Mouse (Mus musculus) embryonic facial prominence, embryonic 12.5 days (tissue): ENCODE results near the gene Ptprj. TPM values are rescaled to one million over a fixed set of nuclear protein-coding genes. Genes with fewer than 3 reads are reported as not detected.

Source experiments
- ATAC-seq: fragments of 200-750 bp; cut with Nextera tagmentation; 2 replicates; pipeline ENCODE4 v1.8.0; 2017; ENCODE audit not compliant: insufficient number of reproducible peaks, insufficient read depth, low FRiP score, low TSS enrichment
- H3K27ac ChIP-seq: fragments of 300-500 bp; sonication (generic); 2 replicates; pipeline ENCODE4 v1.5.1; 2016; ENCODE audit warnings: mild to moderate bottlenecking
- H3K27me3 ChIP-seq: fragments of 300-500 bp; sonication (generic); 2 replicates; pipeline ENCODE4 v1.6.1; 2016; ENCODE audit warnings: mild to moderate bottlenecking, moderate library complexity
- H3K36me3 ChIP-seq: fragments of 300-500 bp; sonication (generic); 2 replicates; pipeline ENCODE4 v1.6.1; 2016; ENCODE audit warnings: mild to moderate bottlenecking
- H3K4me1 ChIP-seq: fragments of 300-500 bp; sonication (generic); 2 replicates; pipeline ENCODE4 v1.6.1; 2016
- H3K4me2 ChIP-seq: fragments of 300-500 bp; sonication (generic); replicated peaks from 2 replicates; pipeline ENCODE4 v1.6.1; 2016; ENCODE audit warnings: mild to moderate bottlenecking, moderate library complexity
- H3K4me3 ChIP-seq: fragments of 300-500 bp; sonication (generic); 2 replicates; pipeline ENCODE4 v1.5.1; 2016; ENCODE audit warnings: mild to moderate bottlenecking
- H3K9ac ChIP-seq: fragments of 300-500 bp; sonication (generic); 2 replicates; pipeline ENCODE4 v1.6.1; 2016; ENCODE audit warnings: mild to moderate bottlenecking, moderate library complexity
- H3K9me3 ChIP-seq: fragments of 300-500 bp; sonication (generic); 2 replicates; pipeline ENCODE4 v1.6.1; 2016; ENCODE audit warnings: mild to moderate bottlenecking, moderate library complexity
- WGBS: fragments of 180-500 bp; shearing (Covaris S2); methylation state at CpG from one replicate; pipeline ENCODE4 v1.1.7; 2016; 5-methylcytosine and 5-hydroxymethylcytosine counted together
- polyA plus RNA-seq: library from polyadenylated mRNA; unstranded; fragments of >200 nt; fragmentation: Nextera tagmentation; extraction: Ambion mirVana; gene quantifications from 2 replicates; pipeline ENCODE4 v1.2.1, GENCODE M21; 2016

Gene Ptprj
- polyA plus RNA-seq, 1 experiment from 2014 or later, result 3.7 TPM

- Histone ChIP-seq H3K27me3 (no peaks in the 10 kb centered on the region), H3K4me1 (no peaks in the 10 kb centered on the region), H3K9me3 (no peaks in the 10 kb centered on the region), H3K27ac (no peak overlapping the region), H3K4me2 (no peak overlapping the region), H3K36me3 (no peaks in the 10 kb centered on the region), H3K9ac (no peak overlapping the region), H3K4me3 (no peak overlapping the region)
- ATAC-seq, result no peak
- WGBS, result 36% methylated on average over 9 of the region's 9 CpGs
These were observed 43.9 kb downstream of the Ptprj start for GRCm38 (mm10) chr2:90536555-90536954.

GRCm38 (mm10) chr2:90534751-90535150, 45.7 kb downstream of the Ptprj start:
- Histone ChIP-seq H3K4me3 (no peak overlapping the region), H3K27me3 (no peaks in the 10 kb centered on the region), H3K9ac (no peak overlapping the region), H3K4me2 (no peak overlapping the region), H3K9me3 (no peaks in the 10 kb centered on the region), H3K4me1 (no peaks in the 10 kb centered on the region), H3K27ac (no peak overlapping the region), H3K36me3 (no peaks in the 10 kb centered on the region)
- 82% methylated on average over 6 of the region's 6 CpGs for WGBS
- ATAC-seq, result no peak

- 93% methylated on average over 7 of the region's 7 CpGs for WGBS
- H3K4me3 ChIP-seq, result no peak overlapping the region
- ATAC-seq, result no peak
These were observed 46.5 kb downstream of the Ptprj start for GRCm38 (mm10) chr2:90533944-90534343.

GRCm38 (mm10) chr2:90532095-90532494, 48.4 kb downstream of the Ptprj start:
- Histone ChIP-seq H3K9me3 (no peaks in the 10 kb centered on the region), H3K4me2 (no peak overlapping the region), H3K4me3 (no peak overlapping the region), H3K36me3 (no peaks in the 10 kb centered on the region), H3K4me1 (peaks cover 4% of the 10 kb centered on the region; the same call in 1 of the 2 replicates), H3K27ac (no peak overlapping the region), H3K9ac (no peak overlapping the region), H3K27me3 (no peaks in the 10 kb centered on the region)
- WGBS, result 91% methylated on average over 5 of the region's 5 CpGs
- ATAC-seq, result no peak

More at GRCm38 (mm10) chr2:90533944-90534343, 46.5 kb downstream of the Ptprj start:
- no peaks in the 10 kb centered on the region for H3K36me3 ChIP-seq
- no peak overlapping the region for H3K9ac ChIP-seq
- H3K9me3 ChIP-seq, result no peaks in the 10 kb centered on the region
- H3K4me2 ChIP-seq, result no peak overlapping the region
- H3K27ac ChIP-seq, result no peak overlapping the region
- H3K27me3 ChIP-seq, result no peaks in the 10 kb centered on the region
- H3K4me1 ChIP-seq, result no peaks in the 10 kb centered on the region

- Histone ChIP-seq H3K27me3 (no peaks in the 10 kb centered on the region), H3K9ac (no peak overlapping the region), H3K4me2 (no peak overlapping the region), H3K27ac (no peak overlapping the region), H3K4me1 (peaks cover 16% of the 10 kb centered on the region; the same call in 1 of the 2 replicates), H3K36me3 (no peaks in the 10 kb centered on the region), H3K4me3 (no peak overlapping the region), H3K9me3 (no peaks in the 10 kb centered on the region)
- ATAC-seq, result no peak
- 90% methylated on average over 5 of the region's 5 CpGs for WGBS
These were observed 52.3 kb downstream of the Ptprj start for GRCm38 (mm10) chr2:90528107-90528506.

- peaks cover 16% of the 10 kb centered on the region; the same call in 1 of the 2 replicates for H3K4me1 ChIP-seq
- H3K9ac ChIP-seq, result no peak overlapping the region
- H3K36me3 ChIP-seq, result no peaks in the 10 kb centered on the region
- 35% methylated on average over 6 of the region's 6 CpGs for WGBS
- ATAC-seq, result no peak
- H3K27ac ChIP-seq, result peak overlapping the region; percentile 74
- H3K4me2 ChIP-seq, result 0 out of 2 replicates have a peak overlapping the region, but pooled peaks have one; percentile 3
- H3K27me3 ChIP-seq, result no peaks in the 10 kb centered on the region
- no peaks in the 10 kb centered on the region for H3K9me3 ChIP-seq
- H3K4me3 ChIP-seq, result no peak overlapping the region
These were observed 53.5 kb downstream of the Ptprj start for GRCm38 (mm10) chr2:90526971-90527370.

GRCm38 (mm10) chr2:90526564-90526963, 53.9 kb downstream of the Ptprj start:
- H3K9ac ChIP-seq, result no peak overlapping the region
- WGBS, result 30% methylated on average over 6 of the region's 6 CpGs

GRCm38 (mm10) chr2:90525807-90526206, 54.6 kb downstream of the Ptprj start:
- H3K9me3 ChIP-seq, result no peaks in the 10 kb centered on the region
- H3K9ac ChIP-seq, result no peak overlapping the region
- ATAC-seq, result no peak
- no peak overlapping the region for H3K4me2 ChIP-seq
- peaks cover 16% of the 10 kb centered on the region; the same call in 1 of the 2 replicates for H3K4me1 ChIP-seq
- H3K27ac ChIP-seq, result 0 out of 2 replicates have a peak overlapping the region, but pooled peaks have one; percentile 74
- no peaks in the 10 kb centered on the region for H3K27me3 ChIP-seq
- no peaks in the 10 kb centered on the region for H3K36me3 ChIP-seq
- no peak overlapping the region for H3K4me3 ChIP-seq
- 84% methylated on average over 14 of the region's 14 CpGs for WGBS

More at GRCm38 (mm10) chr2:90526564-90526963, 53.9 kb downstream of the Ptprj start:
- H3K36me3 ChIP-seq, result no peaks in the 10 kb centered on the region
- peak overlapping the region; percentile 74 for H3K27ac ChIP-seq
- no peak for ATAC-seq
- no peaks in the 10 kb centered on the region for H3K27me3 ChIP-seq
- H3K4me2 ChIP-seq, result 0 out of 2 replicates have a peak overlapping the region, but pooled peaks have one; percentile 3
- no peaks in the 10 kb centered on the region for H3K9me3 ChIP-seq
- H3K4me1 ChIP-seq, result peaks cover 16% of the 10 kb centered on the region; the same call in 1 of the 2 replicates
- H3K4me3 ChIP-seq, result no peak overlapping the region

- WGBS, result 89% methylated on average over 6 of the region's 6 CpGs
- H3K4me3 ChIP-seq, result no peak overlapping the region
These were observed 58.0 kb downstream of the Ptprj start for GRCm38 (mm10) chr2:90522455-90522854.

GRCm38 (mm10) chr2:90521909-90522308, 58.5 kb downstream of the Ptprj start:
- Histone ChIP-seq H3K9me3 (no peaks in the 10 kb centered on the region), H3K27me3 (no peaks in the 10 kb centered on the region), H3K9ac (no peak overlapping the region), H3K4me2 (no peak overlapping the region), H3K36me3 (no peaks in the 10 kb centered on the region), H3K27ac (no peak overlapping the region), H3K4me1 (peaks cover 10% of the 10 kb centered on the region; the same call in 1 of the 2 replicates), H3K4me3 (no peak overlapping the region)
- WGBS, result 84% methylated on average over 1 of the region's 1 CpGs
- ATAC-seq, result no peak

More at GRCm38 (mm10) chr2:90522455-90522854, 58.0 kb downstream of the Ptprj start:
- Histone ChIP-seq H3K27me3 (no peaks in the 10 kb centered on the region), H3K9me3 (no peaks in the 10 kb centered on the region), H3K9ac (no peak overlapping the region), H3K27ac (no peak overlapping the region), H3K4me1 (peaks cover 14% of the 10 kb centered on the region; the same call in 1 of the 2 replicates), H3K36me3 (no peaks in the 10 kb centered on the region), H3K4me2 (no peak overlapping the region)
- no peak for ATAC-seq

GRCm38 (mm10) chr2:90518296-90518695, 62.2 kb downstream of the Ptprj start:
- Histone ChIP-seq H3K9ac (no peak overlapping the region), H3K4me3 (no peak overlapping the region), H3K9me3 (no peaks in the 10 kb centered on the region), H3K27me3 (no peaks in the 10 kb centered on the region), H3K36me3 (no peaks in the 10 kb centered on the region), H3K4me1 (0 out of 2 replicates have a peak, but pooled peaks cover 2% of the 10 kb centered on the region), H3K27ac (no peak overlapping the region), H3K4me2 (no peak overlapping the region)
- 90% methylated on average over 6 of the region's 6 CpGs for WGBS
- ATAC-seq, result no peak

- H3K36me3 ChIP-seq, result no peaks in the 10 kb centered on the region
- H3K27ac ChIP-seq, result no peak overlapping the region
- no peak overlapping the region for H3K4me3 ChIP-seq
- WGBS, result 73% methylated on average over 5 of the region's 5 CpGs
- no peak overlapping the region for H3K9ac ChIP-seq
- no peak overlapping the region for H3K4me2 ChIP-seq
- no peaks in the 10 kb centered on the region for H3K27me3 ChIP-seq
- no peaks in the 10 kb centered on the region for H3K9me3 ChIP-seq
- no peak for ATAC-seq
- H3K4me1 ChIP-seq, result 0 out of 2 replicates have a peak, but pooled peaks cover 2% of the 10 kb centered on the region
These were observed 65.5 kb downstream of the Ptprj start for GRCm38 (mm10) chr2:90514969-90515368.
